Mouse (Mus musculus) CD4-positive helper T cell, adult 2 months (primary cell): ENCODE data around the gene Gabrb1.

Experiments used
- DNase-seq: peaks from one replicate; pipeline ENCODE4 v3.0.0-alpha.2; 2012; ENCODE audit warnings: low read depth, missing footprints, low spot score

Gabrb1 gene

GRCm38 (mm10) chr5:71657482-71658114 is at the start of gene Gabrb1:
Gene Gabrb1 (plus strand): TSS chr5:71658113.
- no peak for DNase-seq

- no peak for DNase-seq
Measured at GRCm38 (mm10) chr5:71608735-71609134, 49.2 kb upstream of the Gabrb1 start.

DNA sequence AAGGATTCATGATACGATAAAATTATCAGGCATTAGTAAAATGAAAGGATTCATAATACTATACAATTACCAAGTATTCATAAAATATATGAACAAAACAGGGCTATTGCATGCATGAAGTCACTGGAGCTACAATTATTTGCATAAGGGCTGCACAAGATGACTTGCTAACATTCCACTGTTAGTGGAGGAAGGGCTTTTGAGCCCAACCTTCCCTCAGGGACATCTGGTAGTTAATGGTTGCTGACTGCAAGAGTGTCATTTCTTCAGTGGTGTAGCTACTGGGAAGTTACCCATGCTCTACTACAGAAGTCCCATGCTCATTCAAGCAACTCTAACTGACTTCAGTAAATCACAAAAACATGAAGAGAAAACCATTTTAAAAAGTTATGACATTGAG is 43.6 kb upstream of the Gabrb1 start:
- DNase-seq, result no peak

GRCm38 (mm10) chr5:71616734-71617133 is 41.2 kb upstream of the Gabrb1 start:
- DNase-seq, result no peak

DNA sequence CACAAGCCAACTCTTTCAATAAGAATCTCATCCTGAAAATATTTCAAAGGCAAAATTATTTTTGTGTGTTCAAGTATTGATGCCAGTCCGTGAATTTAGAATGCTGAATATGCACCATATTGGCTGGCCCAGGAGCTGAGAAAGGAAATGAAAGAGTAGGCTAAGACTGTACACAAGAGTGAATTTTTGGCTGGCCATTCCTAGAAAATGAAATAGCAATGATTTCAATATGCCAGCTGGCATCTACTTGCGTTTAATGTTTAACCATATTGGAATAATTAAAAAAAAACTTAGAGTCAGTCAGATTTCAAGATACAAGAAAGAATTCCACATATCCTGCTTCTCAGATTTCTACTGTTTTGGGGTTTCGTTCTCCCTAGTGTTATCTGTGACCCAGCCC is 30.1 kb upstream of the Gabrb1 start:
- DNase-seq, result no peak

DNA sequence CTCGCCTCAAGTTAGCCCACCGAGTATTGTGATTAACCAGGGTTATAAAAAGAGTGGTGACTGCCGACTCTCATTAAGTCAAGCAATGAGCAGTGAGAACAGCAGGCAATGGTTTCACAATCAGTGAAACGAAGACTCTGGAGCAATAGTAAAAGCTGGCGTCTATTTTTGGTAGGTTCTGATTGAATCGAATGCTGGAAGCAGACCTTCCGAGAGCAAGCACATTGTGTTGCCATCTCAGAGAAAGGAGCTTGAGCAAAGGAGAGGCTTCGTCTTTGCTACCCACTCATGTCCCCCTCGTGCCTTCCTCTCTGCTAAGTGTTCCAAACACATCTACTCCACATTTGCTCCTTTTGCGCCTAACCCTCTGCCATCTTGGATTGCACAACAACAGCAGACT is 18.1 kb upstream of the Gabrb1 start:
- DNase-seq, result no peak

GRCm38 (mm10) chr5:71648108-71648507 is 9.8 kb upstream of the Gabrb1 start:
- no peak for DNase-seq

- no peak for DNase-seq
Measured at GRCm38 (mm10) chr5:71654056-71654455, 3.9 kb upstream of the Gabrb1 start.

GRCm38 (mm10) chr5:71656771-71657170 is 1.1 kb upstream of the Gabrb1 start:
- DNase-seq, result no peak

DNA sequence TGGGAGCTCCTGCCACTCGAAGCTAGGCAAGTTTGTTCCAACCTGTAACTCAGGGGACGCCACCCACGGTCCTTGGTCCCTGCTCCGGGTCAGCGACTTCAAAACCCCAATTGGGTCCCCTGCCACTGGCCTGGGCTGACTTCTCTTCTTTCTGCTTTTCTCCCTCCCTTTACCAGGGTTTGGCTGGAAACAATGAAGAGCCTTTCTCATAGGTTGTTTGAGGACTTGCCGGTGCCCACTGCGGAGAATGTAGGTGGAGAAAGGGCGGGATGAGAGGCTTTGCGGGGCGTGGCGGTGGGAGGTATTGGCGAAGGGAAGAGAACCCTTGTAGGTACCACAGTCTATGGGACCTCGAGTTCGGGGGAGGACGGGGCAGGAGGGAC is 193 bp downstream of the Gabrb1 start, which contains the start of gene Gabra4:
TSS of gene Gabra4 (minus strand) at position 194 of the 383 bp plus-strand sequence.
- no peak for DNase-seq

DNA sequence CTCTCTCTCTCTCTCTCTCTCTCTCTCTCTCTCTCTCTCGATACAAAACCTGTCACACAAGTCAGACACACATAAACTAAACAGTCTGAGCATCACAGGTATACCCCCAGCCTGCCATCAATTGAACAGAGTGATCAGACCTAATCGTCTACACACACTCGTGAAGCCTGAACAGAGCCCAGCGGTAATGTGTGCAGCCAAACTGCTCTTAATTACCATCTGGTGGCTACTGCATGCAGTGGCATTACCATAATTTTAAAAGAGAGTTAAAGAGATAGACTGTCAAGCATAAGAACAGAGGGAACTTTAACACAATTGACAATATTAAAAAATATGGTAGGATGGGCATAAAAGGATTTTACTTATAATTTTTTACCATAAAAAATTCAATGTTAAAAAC is 7.7 kb downstream of the Gabrb1 start:
- DNase-seq, result no peak

- no peak for DNase-seq
Measured at GRCm38 (mm10) chr5:71699696-71700467, 42.0 kb downstream of the Gabrb1 start.

- no peak for DNase-seq
Measured at GRCm38 (mm10) chr5:71700468-71701272, 42.8 kb downstream of the Gabrb1 start.

DNA sequence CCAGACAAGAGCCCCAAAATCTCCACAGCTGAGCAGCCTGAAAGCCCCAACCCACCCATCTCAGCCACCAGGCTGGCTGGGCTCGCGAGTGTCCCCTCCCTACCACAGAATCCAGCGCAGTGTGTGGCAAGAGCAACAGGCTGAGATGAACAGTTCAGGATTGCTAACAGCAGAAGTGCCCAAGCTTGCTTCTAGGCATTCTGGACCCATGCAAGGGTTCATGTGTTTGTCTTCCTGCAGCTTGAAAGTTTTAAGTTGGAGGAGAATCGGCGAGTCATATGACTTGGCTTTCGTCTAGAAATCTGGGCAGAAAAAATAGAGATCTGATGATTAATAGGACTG is 43.3 kb downstream of the Gabrb1 start:
- no peak for DNase-seq

DNA sequence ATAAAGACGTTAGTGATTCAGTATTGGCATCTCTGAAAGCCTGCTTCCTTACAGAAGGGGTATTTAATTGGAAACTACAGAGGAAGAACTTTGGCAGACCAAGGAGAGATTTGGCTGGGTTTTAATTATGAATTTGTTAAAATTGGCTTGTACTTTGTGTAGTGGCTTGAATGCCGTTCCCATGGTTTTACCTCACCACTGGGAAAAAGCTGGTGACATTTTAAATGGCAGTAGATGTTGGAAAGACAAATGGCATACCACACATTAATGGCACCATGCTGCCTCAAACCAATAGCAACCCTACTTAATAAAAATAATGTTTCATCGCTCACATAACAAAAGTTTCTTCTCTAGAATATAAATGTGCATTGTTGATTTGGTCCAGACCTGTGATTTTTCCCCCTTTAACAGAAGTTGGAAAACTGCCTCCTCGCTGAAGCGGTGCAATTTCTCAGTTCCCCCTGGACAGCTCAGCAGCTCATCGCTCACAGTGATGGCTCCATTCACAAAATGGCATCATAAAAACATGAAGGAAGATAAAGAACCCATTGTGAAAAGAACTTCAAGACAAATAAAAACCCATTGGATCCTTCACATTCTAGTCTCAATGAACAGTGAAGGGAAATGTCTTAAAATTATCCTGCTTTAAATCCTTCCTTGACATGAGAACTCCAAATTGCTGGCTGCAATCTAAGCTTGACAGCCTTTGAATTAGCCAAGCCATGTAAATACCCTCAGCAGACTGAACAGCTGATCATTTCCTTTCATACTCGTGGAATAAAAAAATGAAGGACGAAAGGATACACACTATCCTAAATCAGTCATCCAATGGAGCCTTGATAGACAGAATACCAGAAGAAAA is 75.2 kb downstream of the Gabrb1 start:
- DNase-seq, result no peak

DNA sequence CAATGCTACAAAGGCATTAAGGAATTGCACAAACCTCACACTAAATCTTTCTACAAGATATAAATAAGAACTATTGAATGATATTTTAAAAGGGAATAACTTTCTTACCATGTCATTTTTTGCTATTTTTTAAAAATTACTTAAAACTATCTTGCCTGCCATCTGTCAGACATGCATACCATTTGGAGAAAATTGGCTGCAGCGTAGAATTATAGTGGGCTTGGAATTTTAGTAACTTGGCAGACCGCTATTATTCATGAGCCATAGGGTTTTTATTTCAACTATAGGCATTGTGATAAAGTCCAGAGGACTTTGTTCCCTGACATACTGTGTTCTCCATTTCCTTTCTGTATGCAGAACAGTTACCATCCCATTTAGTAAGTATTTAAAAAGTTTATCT is 89.5 kb downstream of the Gabrb1 start:
- no peak for DNase-seq

DNA sequence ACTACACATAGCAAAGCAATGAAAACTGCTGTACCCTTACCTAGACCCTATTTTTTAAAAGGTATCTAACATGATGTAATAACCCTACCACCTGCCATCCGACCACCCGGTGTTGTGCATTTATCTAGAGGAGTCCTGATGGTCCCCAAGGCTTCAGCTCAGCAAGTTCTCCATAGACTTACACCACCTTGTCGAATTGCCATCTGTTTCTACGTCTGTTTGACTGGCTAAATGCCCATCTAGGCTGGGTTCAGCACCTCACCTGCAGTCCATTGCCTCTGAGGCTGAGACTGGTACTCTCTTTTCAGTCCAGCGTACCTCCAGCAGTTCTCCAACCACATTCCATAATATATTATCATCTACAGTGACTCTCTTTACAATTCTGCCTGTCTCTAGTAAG is 96.1 kb downstream of the Gabrb1 start:
- DNase-seq, result no peak

- DNase-seq, result no peak
Measured at GRCm38 (mm10) chr5:71761105-71761504, 103.2 kb downstream of the Gabrb1 start.

GRCm38 (mm10) chr5:71781514-71782179 is 123.7 kb downstream of the Gabrb1 start:
- DNase-seq, result no peak

- DNase-seq, result no peak
Measured at GRCm38 (mm10) chr5:71822862-71823261, 164.9 kb downstream of the Gabrb1 start.

DNA sequence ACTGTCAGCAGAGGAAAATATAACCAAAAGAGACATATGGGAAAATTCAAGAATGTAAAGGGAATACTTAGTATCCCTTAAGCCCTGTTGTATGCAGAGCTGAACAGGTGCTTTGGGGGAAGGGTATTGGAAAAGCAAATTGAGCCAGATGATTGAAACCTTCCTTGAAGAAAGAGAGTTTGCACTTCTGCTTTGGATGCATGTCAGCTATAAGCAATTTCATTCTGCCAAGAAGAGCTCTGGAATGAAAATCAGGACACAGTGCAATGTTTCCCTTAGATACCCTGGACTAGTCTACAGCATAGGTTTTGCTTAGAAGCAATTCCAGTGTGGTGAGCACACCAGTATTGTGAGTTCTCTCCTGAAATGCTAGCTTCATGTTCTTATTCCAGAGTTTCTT is 170.4 kb downstream of the Gabrb1 start:
- no peak for DNase-seq
